In the genomic region with DNA sequence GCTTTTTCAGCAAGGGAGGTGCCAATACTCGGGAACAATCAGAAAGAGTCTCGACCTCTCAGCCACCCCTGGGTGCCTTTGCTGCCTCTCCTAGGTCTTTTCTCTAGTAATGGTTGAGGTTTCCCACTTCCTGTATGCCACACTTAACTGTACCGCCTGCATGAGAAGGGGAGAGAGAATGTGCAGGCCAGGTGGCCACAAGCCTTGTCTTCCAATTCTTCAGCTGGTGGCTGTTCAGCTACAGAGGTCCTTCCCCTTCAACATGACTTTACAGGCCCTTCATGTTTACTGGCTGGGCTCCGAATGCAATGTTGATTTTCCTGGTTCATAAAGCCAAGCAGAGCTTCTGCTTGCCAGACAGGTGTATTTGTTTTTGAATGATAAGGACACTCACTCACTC, we compare ENCODE assay signal across 25 mouse cellular contexts. TPM values are rescaled to one million over a fixed set of nuclear protein-coding genes. Genes with fewer than 3 reads are reported as not detected.
DNase-seq lines count a peak whose midpoint lies in the region; ATAC-seq and TF ChIP-seq lines count a peak whose summit lies in the region.
"Had no signal": no experiment of that assay in that cellular context is flagged by ENCODE, and none has a peak within 500 bp of the region (broad histone marks: within the 10 kb centered on the region; RNA-seq: fewer than 3 reads in every experiment).

No protein-coding gene starts in this region.

- H3K36me3 ChIP-seq in lung, postnatal 0 days (ENCODE audit: insufficient read depth, low read length): no peaks in the 10 kb centered on the region
- H3K36me3 ChIP-seq: forebrain, embryonic 15.5 days; hindbrain, embryonic 12.5 days; limb, embryonic 15.5 days; midbrain, embryonic 10.5 days had no signal

- TF ChIP-seq EP300 in lung, postnatal 0 days (IDR thresholded peaks at IDR 0.05): no peak

- H3K4me3 ChIP-seq in lung, postnatal 0 days (ENCODE audit: low read depth, low read length): no peak overlapping the region
- H3K4me3 ChIP-seq: forebrain, embryonic 15.5 days; hindbrain, embryonic 12.5 days; limb, embryonic 15.5 days; midbrain, embryonic 10.5 days had no signal

- WGBS in lung, postnatal 0 days: 51% methylated on average over 4 of the region's 4 CpGs

- TF ChIP-seq CTCF in lung, postnatal 0 days (IDR thresholded peaks at IDR 0.05): no peak

- 0 out of 2 replicates have a peak, but pooled peaks cover 5% of the 10 kb centered on the region for H3K4me1 ChIP-seq in lung, postnatal 0 days (ENCODE audit: insufficient read depth, low read depth, low read length)
- H3K4me1 ChIP-seq: forebrain, embryonic 15.5 days; hindbrain, embryonic 12.5 days had no signal

- no peaks in the 10 kb centered on the region for H3K9me3 ChIP-seq in lung, postnatal 0 days (ENCODE audit: low read length)
- H3K9me3 ChIP-seq: forebrain, embryonic 15.5 days; hindbrain, embryonic 12.5 days; limb, embryonic 15.5 days; midbrain, embryonic 10.5 days had no signal

- ATAC-seq in lung, postnatal 0 days: peak; percentile 19; the same call in 1 of the 2 replicates
- peak; percentile 34; the same call in 1 of the 2 replicates for ATAC-seq in granulocyte monocyte progenitor cell, adult 5-6 weeks (replicated peaks; ENCODE audit: poor library complexity, severe bottlenecking)
- 0 out of 2 replicates have a peak, but pooled peaks have one; percentile 10 for ATAC-seq in megakaryocyte, adult 5-6 weeks (ENCODE audit: poor library complexity, severe bottlenecking)
- ATAC-seq: forebrain, embryonic 15.5 days; liver, postnatal 0 days; Patski had no signal

- no peak overlapping the region for H3K27ac ChIP-seq in lung, postnatal 0 days (ENCODE audit: low read length)
- H3K27ac ChIP-seq: forebrain, embryonic 15.5 days; hindbrain, embryonic 12.5 days; limb, embryonic 15.5 days; midbrain, embryonic 10.5 days had no signal

- H3K27me3 ChIP-seq in lung, postnatal 0 days (replicated peaks; ENCODE audit: insufficient read depth, low read length): no peaks in the 10 kb centered on the region
- H3K27me3 ChIP-seq: forebrain, embryonic 15.5 days; hindbrain, embryonic 12.5 days; limb, embryonic 15.5 days; Patski had no signal

- H3K4me2 ChIP-seq in lung, postnatal 0 days (replicated peaks; ENCODE audit: low read depth, low read length): no peak overlapping the region
- H3K4me2 ChIP-seq: forebrain, embryonic 15.5 days; heart, embryonic 11.5 days; hindbrain, embryonic 12.5 days; limb, embryonic 15.5 days had no signal

- DNase-seq in lung, postnatal 0 days (ENCODE audit: low spot score): peak; percentile 37
- no peak for DNase-seq in lung, postnatal 10 days
- peak; percentile 29 to 42 for DNase-seq in thymus, postnatal 36 days
- DNase-seq in spleen, postnatal 14 days (ENCODE audit: low spot score in 2 of 2): no peak
- DNase-seq in right cerebral cortex, postnatal 36 days (ENCODE audit: low spot score in 2 of 2): no peak
- DNase-seq: adrenal gland, postnatal 10 days; cerebellum, adult 11-12 months; cerebellum, postnatal 14 days; embryo, embryonic 11 days; gastrocnemius, postnatal 25 days; heart, postnatal 10 days; kidney, adult 2 months; kidney, postnatal 14 days; liver, postnatal 0 days; retina, postnatal 1 day had no signal

- H3K9ac ChIP-seq in lung, postnatal 0 days (replicated peaks; ENCODE audit: low read depth): no peak overlapping the region
- H3K9ac ChIP-seq: forebrain, embryonic 15.5 days; hindbrain, embryonic 12.5 days; limb, embryonic 15.5 days; liver, postnatal 0 days had no signal

RNA-seq across cellular contexts. Expression of a gene that starts 39.4 kb away (rescaled TPM):
- 0.70 and 0.92 TPM in 2 replicates for polyA plus RNA-seq in lung, postnatal 0 days (2015; fragmentation: Nextera tagmentation; extraction: Ambion mirVana)
- not detected in 2 replicates for total RNA-seq in granulocyte monocyte progenitor cell, adult 5-6 weeks (2014; fragmentation: Nextera tagmentation)
- total RNA-seq in granulocyte monocyte progenitor cell, adult 5-6 weeks (2017): 0.30 TPM in 1 of 2 replicates, not detected in the other
- 0.04 and 0.11 TPM in 2 replicates for total RNA-seq in megakaryocyte, adult 5-6 weeks (2015)
- total RNA-seq in megakaryocyte, adult 5-6 weeks (2017): not detected in 2 replicates
- total RNA-seq: neutrophil, adult 5-6 weeks had no signal
- polyA plus RNA-seq: small intestine, adult 2 months had no signal

Comparison
In these comparisons a context has a peak if more than half of its experiments do, and no peak if none do; other contexts are left out.
1. DNase-seq: peak in lung, postnatal 0 days (single experiment) and thymus, postnatal 36 days (2 of 2); none in lung, postnatal 10 days (single experiment), spleen, postnatal 14 days (0 of 2) and right cerebral cortex, postnatal 36 days (0 of 2).
2. Peak in every context shown above with its lines, with median percentiles within 50 percentile points of each other: ATAC-seq.